Mouse (Mus musculus) embryonic facial prominence, embryonic 13.5 days (tissue): ENCODE data around the gene Gfpt1. TPM values are rescaled to one million over a fixed set of nuclear protein-coding genes. Genes with fewer than 3 reads are reported as not detected.

ENCODE experiments used
- polyA plus RNA-seq: library from polyadenylated mRNA; unstranded; fragments of >200 nt; fragmentation: Nextera tagmentation; extraction: Ambion mirVana; gene quantifications from 2 replicates; pipeline ENCODE4 v1.2.1, GENCODE M21; 2015

Gfpt1 gene
- polyA plus RNA-seq, 1 experiment from 2014 or later = 22.2 TPM

Other genes starting within 250 kb of the Gfpt1 start
- 32.5 and 34.7 TPM in 2 replicates for gene Anxa4, start 249.3 kb upstream of the Gfpt1 start, polyA plus RNA-seq
- 16.9 and 19.0 TPM in 2 replicates for gene Aak1, start 193.3 kb upstream of the Gfpt1 start, polyA plus RNA-seq
- gene Nfu1, start 33.6 kb upstream of the Gfpt1 start, polyA plus RNA-seq = 95.2 and 105 TPM in 2 replicates
- gene D6Ertd527e, start 61.9 kb downstream of the Gfpt1 start, polyA plus RNA-seq = 0.15 and 0.28 TPM in 2 replicates